Mouse (Mus musculus): ENCODE results near the gene Hmgcs1.
"Not testable (repeated sequence)": the region's sequence is repeated elsewhere in the genome, so short reads cannot be mapped to it uniquely, and the experiment has no call there.

The Hmgcs1 gene

GRCm38 (mm10) chr13:119690039-119690728, at the start of gene Hmgcs1:
Gene Hmgcs1, plus strand, starts transcription at chr13:119690379.
- peak; percentile 99 to 100 for DNase-seq (ENCODE audit: low spot score in 2 of 2)

- no peak for DNase-seq (ENCODE audit: low spot score in 2 of 2)
Observed at GRCm38 (mm10) chr13:119640504-119640903, 49.7 kb upstream of the Hmgcs1 start.

- no peak for DNase-seq (ENCODE audit: low spot score in 2 of 2)
Observed at GRCm38 (mm10) chr13:119641145-119641544, 49.0 kb upstream of the Hmgcs1 start.

- DNase-seq (ENCODE audit: low spot score in 2 of 2), result no peak
Observed at GRCm38 (mm10) chr13:119644769-119645168, 45.4 kb upstream of the Hmgcs1 start.

- DNase-seq (ENCODE audit: low spot score in 2 of 2), result no peak
Observed at GRCm38 (mm10) chr13:119646511-119646910, 43.7 kb upstream of the Hmgcs1 start.

GRCm38 (mm10) chr13:119648891-119649698, 41.1 kb upstream of the Hmgcs1 start:
- peak; percentile 42 to 70 for DNase-seq (ENCODE audit: low spot score in 2 of 2)

- DNase-seq (ENCODE audit: low spot score in 2 of 2), result no peak
Observed at GRCm38 (mm10) chr13:119649699-119650046, 40.5 kb upstream of the Hmgcs1 start.

GRCm38 (mm10) chr13:119654734-119655133, 35.4 kb upstream of the Hmgcs1 start:
- DNase-seq (ENCODE audit: low spot score in 2 of 2), result peak in 1 of 2 experiments; percentile 41

GRCm38 (mm10) chr13:119656246-119656645, 33.9 kb upstream of the Hmgcs1 start:
- no peak for DNase-seq (ENCODE audit: low spot score in 2 of 2)

GRCm38 (mm10) chr13:119656846-119657416, 33.2 kb upstream of the Hmgcs1 start:
- no peak for DNase-seq (ENCODE audit: low spot score in 2 of 2)

GRCm38 (mm10) chr13:119661420-119661819, 28.8 kb upstream of the Hmgcs1 start:
- peak in 1 of 2 experiments; percentile 43 for DNase-seq (ENCODE audit: low spot score in 2 of 2)

- DNase-seq (ENCODE audit: low spot score in 2 of 2), result no peak
Observed at GRCm38 (mm10) chr13:119678794-119679193, 11.4 kb upstream of the Hmgcs1 start.

- no peak for DNase-seq (ENCODE audit: low spot score in 2 of 2)
Observed at GRCm38 (mm10) chr13:119679721-119680120, 10.5 kb upstream of the Hmgcs1 start.

- no peak for DNase-seq (ENCODE audit: low spot score in 2 of 2)
Observed at GRCm38 (mm10) chr13:119681161-119681560, 9.0 kb upstream of the Hmgcs1 start.

GRCm38 (mm10) chr13:119684416-119685177, 5.6 kb upstream of the Hmgcs1 start:
- no peak for DNase-seq (ENCODE audit: low spot score in 2 of 2)

GRCm38 (mm10) chr13:119689709-119690038, 505 bp upstream of the Hmgcs1 start:
- no peak for DNase-seq (ENCODE audit: low spot score in 2 of 2)

- no peak for DNase-seq (ENCODE audit: low spot score in 2 of 2)
Observed at GRCm38 (mm10) chr13:119690876-119691620, 869 bp downstream of the Hmgcs1 start.

GRCm38 (mm10) chr13:119691958-119692357, 1.8 kb downstream of the Hmgcs1 start:
- not testable (repeated sequence) for DNase-seq (ENCODE audit: low spot score in 2 of 2)

GRCm38 (mm10) chr13:119695676-119696075, 5.5 kb downstream of the Hmgcs1 start:
- DNase-seq (ENCODE audit: low spot score in 2 of 2), result no peak

GRCm38 (mm10) chr13:119696496-119696895, 6.3 kb downstream of the Hmgcs1 start:
- no peak for DNase-seq (ENCODE audit: low spot score in 2 of 2)

- DNase-seq (ENCODE audit: low spot score in 2 of 2), result no peak
Observed at GRCm38 (mm10) chr13:119698436-119698835, 8.3 kb downstream of the Hmgcs1 start.

Measured in frontal cortex, postnatal 36 days (tissue).